Mouse (Mus musculus): ENCODE measurements around the gene Aff4.

DNA sequence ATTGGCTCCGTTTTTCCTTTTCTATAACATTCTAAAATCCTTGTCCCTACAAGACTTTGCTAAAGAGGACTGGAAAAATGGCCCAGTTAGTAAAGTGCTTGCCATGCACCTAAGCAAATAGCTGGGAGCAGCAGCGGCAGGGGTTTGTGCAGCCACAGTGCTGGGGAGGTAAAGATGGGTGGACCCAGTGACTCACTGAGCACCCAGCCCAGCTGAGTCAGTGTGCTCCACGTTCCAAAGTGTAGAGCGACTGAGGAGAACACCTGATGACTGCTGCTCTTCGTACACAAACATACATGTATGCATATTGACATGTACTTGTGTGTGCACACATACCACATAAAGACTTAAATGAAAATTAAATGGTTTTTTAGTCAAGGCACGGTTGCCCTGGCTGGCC is 19.5 kb upstream of the Aff4 start:
- TF ChIP-seq POLR2A (IDR thresholded peaks at IDR 0.05; ENCODE audit: low read depth, low read length) (no peak), CTCF (conservative IDR thresholded peaks at IDR 0.05; ENCODE audit: insufficient read depth, insufficient read length, low read depth, low read length) (no peak)

Measured in kidney, adult 2 months (tissue).